Mouse (Mus musculus) myocyte (in vitro differentiated cells): ENCODE results near the gene Plekha4. TPM values are rescaled to one million over a fixed set of nuclear protein-coding genes. Genes with fewer than 3 reads are reported as not detected.
"Not testable (repeated sequence)": the region's sequence is repeated elsewhere in the genome, so short reads cannot be mapped to it uniquely, and the experiment has no call there.

Experiments
- H3K27me3 ChIP-seq: one replicate; pipeline ENCODE4 v1.6.1; 2011; ENCODE audit not compliant: control insufficient read depth, insufficient read depth, insufficient read length
- H3K36me3 ChIP-seq: one replicate; pipeline ENCODE4 v1.6.1; 2011; ENCODE audit not compliant: control insufficient read depth, insufficient read depth
- H3K4me2 ChIP-seq: one replicate; pipeline ENCODE4 v1.6.1; 2011; ENCODE audit warnings: low read depth, control low read depth
- H3K4me3 ChIP-seq: one replicate; pipeline ENCODE4 v1.5.1; 2011; ENCODE audit warnings: mild to moderate bottlenecking, control low read depth, moderate library complexity
- H3K79me2 ChIP-seq: one replicate; pipeline ENCODE4 v1.6.1; 2011; ENCODE audit not compliant: control insufficient read depth, insufficient read depth
- H3ac ChIP-seq: one replicate; pipeline ENCODE4 v1.6.1; 2011; ENCODE audit not compliant: control insufficient read depth, insufficient read length
- CEBPB ChIP-seq: IDR thresholded peaks from 2 replicates; pipeline ENCODE4 v1.6.1; 2011; ENCODE audit warnings: mild to moderate bottlenecking, moderate library complexity; ENCODE audit not compliant: poor library complexity, insufficient read depth, severe bottlenecking
- E2F4 ChIP-seq: IDR thresholded peaks from one replicate; pipeline ENCODE4 v1.6.1; 2011; ENCODE audit warnings: mild to moderate bottlenecking, control low read depth, moderate library complexity; ENCODE audit not compliant: insufficient read depth
- MAX ChIP-seq: IDR thresholded peaks from one replicate; pipeline ENCODE4 v1.6.1; 2011; ENCODE audit warnings: low read depth, mild to moderate bottlenecking, control low read depth
- MYOD1 ChIP-seq, 3 experiments: IDR thresholded peaks; one replicate each; pipeline ENCODE4 v1.6.1; 2011; ENCODE audit warnings: control low read depth in 2 of 3, low read depth in 2 of 3, mild to moderate bottlenecking in 2 of 3, moderate library complexity in 1 of 3; ENCODE audit not compliant: insufficient read length in 2 of 3, control insufficient read depth in 1 of 3
- MYOG ChIP-seq, 3 experiments: IDR thresholded peaks; one replicate each; pipeline ENCODE4 v1.6.1; 2011; ENCODE audit warnings: control low read depth in 2 of 3, low read depth in 2 of 3, mild to moderate bottlenecking in 2 of 3; ENCODE audit not compliant: insufficient read length in 2 of 3, control insufficient read depth in 1 of 3, insufficient read depth in 1 of 3
- POLR2A ChIP-seq: IDR thresholded peaks from one replicate; pipeline ENCODE4 v1.6.1; 2011; ENCODE audit warnings: low read depth, mild to moderate bottlenecking, control low read depth, moderate library complexity; ENCODE audit not compliant: insufficient read length
- POLR2AphosphoS2 ChIP-seq: IDR thresholded peaks from one replicate; pipeline ENCODE4 v1.6.1; 2011; ENCODE audit warnings: low read depth, control low read depth; ENCODE audit not compliant: insufficient read length
- REST ChIP-seq: IDR thresholded peaks from one replicate; pipeline ENCODE4 v1.6.1; 2011; ENCODE audit warnings: mild to moderate bottlenecking, control low read depth, moderate library complexity; ENCODE audit not compliant: insufficient read depth, insufficient read length
- SRF ChIP-seq: IDR thresholded peaks from one replicate; pipeline ENCODE4 v1.6.1; 2011; ENCODE audit warnings: low read depth; ENCODE audit not compliant: control insufficient read depth, insufficient read length
- TCF12 ChIP-seq: IDR thresholded peaks from one replicate; pipeline ENCODE4 v1.6.1; 2011; ENCODE audit warnings: mild to moderate bottlenecking, control low read depth; ENCODE audit not compliant: poor library complexity, insufficient read depth, severe bottlenecking
- TCF3 ChIP-seq: IDR thresholded peaks from one replicate; pipeline ENCODE4 v1.6.1; 2011; ENCODE audit warnings: low read depth, control low read depth; ENCODE audit not compliant: insufficient read length
- USF1 ChIP-seq: IDR thresholded peaks from one replicate; pipeline ENCODE4 v1.6.1; 2011; ENCODE audit warnings: low read depth, mild to moderate bottlenecking, control low read depth, moderate library complexity
- polyA plus RNA-seq: library from polyadenylated mRNA; unstranded; fragments of >200 nt; fragmentation: generic; extraction: Trizol; gene quantifications from one replicate; pipeline ENCODE4 v1.2.1, GENCODE M21; 2012; ENCODE audit warnings: missing spikeins

Gene Plekha4
- polyA plus RNA-seq: 2.6 TPM

DNA sequence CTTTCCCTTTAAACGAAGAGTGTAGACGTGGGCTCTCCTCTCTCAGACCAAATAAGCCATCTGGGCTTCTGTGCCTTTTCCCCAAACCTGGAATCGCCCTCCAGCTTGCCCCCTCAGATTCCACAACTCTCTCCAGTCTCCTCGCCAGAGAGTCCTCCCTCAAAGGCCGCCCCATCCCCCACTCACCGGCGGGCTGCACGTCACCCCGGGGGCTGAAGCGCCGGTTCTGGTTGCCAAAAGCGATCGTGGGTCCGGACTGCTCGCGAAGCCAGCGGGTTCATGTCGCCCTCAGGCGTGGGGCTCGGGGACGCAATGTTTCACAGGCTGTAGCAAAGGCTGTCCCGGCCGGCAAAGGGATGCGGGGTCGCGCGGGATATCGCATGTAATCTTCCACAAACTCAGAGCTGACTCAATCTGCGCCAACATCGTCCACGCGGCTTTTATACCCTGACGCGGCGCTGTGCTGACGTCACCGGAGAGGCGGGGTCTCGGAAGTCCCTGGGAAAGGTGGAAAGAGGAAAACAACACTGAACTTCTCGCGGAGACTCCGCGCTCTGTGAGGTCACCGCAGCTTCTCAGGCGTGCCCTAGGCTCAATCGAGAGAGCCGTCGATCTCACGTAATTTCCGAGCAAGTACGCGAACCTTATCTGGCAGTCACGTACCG lies at the start of gene Plekha4, which contains the start of gene Ppp1r15a:
Gene Plekha4 (plus strand): TSS at position 522 of the 665 bp plus-strand sequence.
Gene Ppp1r15a (minus strand): TSS at position 460 of the 665 bp plus-strand sequence.
- peaks cover 28% of the 10 kb centered on the region for H3K79me2 ChIP-seq
- H3ac ChIP-seq: peak within 1 kb of the TSS; percentile 69
- H3K36me3 ChIP-seq: peaks cover 30% of the 10 kb centered on the region
- H3K27me3 ChIP-seq: no peaks in the 10 kb centered on the region
- peak within 1 kb of the TSS; percentile 100 for H3K4me3 ChIP-seq
- TF ChIP-seq POLR2A (peak; percentile 97), CEBPB (0 out of 2 replicates have a peak, but pooled peaks have one; percentile 29), MYOD1 (IDR thresholded peaks at IDR 0.05; ENCODE audit: control insufficient read depth in 1 of 3, insufficient read length in 2 of 3, low read depth in 2 of 3) (peak in 1 of 3 experiments; percentile 1), MYOG (IDR thresholded peaks at IDR 0.05; ENCODE audit: control insufficient read depth in 1 of 3, insufficient read depth in 1 of 3, insufficient read length in 2 of 3, low read depth in 2 of 3) (no peak), MAX (no peak), POLR2AphosphoS2 (peak; percentile 100), REST (no peak), E2F4 (no peak), SRF (peak; percentile 64), USF1 (no peak)
- H3K4me2 ChIP-seq: peak within 1 kb of the TSS; percentile 86

DNA sequence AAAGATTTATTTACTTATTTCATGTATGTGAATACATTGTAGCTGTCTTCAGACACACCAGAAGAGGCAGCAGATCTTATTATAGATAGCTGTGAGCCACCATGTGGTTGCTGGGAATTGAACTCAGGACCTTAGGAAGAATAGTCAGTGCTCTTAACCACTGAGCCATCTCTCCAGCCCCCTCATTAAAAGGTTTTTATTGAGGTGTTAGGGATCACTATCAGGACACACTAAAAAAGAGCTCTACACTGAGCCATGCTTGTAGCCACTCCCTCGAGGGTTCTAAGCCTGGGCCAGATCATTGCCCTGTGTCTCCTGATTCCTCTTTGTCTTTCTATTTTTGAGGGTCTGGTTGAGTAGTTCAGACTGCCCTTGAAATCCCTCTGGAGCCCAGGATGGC lies 49.7 kb upstream of the Plekha4 start:
- Histone ChIP-seq H3K79me2 (no peaks in the 10 kb centered on the region), H3K27me3 (no peaks in the 10 kb centered on the region), H3ac (no peak overlapping the region), H3K36me3 (no peaks in the 10 kb centered on the region), H3K4me3 (no peak overlapping the region), H3K4me2 (no peak overlapping the region)
- no peak for TF ChIP-seq TCF3
- TF ChIP-seq MYOD1 (IDR thresholded peaks at IDR 0.05; ENCODE audit: control insufficient read depth in 1 of 3, insufficient read length in 2 of 3, low read depth in 2 of 3): no peak
- no peak for TF ChIP-seq CEBPB
- TF ChIP-seq POLR2AphosphoS2: no peak
- TF ChIP-seq POLR2A: no peak
- no peak for TF ChIP-seq SRF
- no peak for TF ChIP-seq TCF12
- no peak for TF ChIP-seq MAX
- no peak for TF ChIP-seq REST

DNA sequence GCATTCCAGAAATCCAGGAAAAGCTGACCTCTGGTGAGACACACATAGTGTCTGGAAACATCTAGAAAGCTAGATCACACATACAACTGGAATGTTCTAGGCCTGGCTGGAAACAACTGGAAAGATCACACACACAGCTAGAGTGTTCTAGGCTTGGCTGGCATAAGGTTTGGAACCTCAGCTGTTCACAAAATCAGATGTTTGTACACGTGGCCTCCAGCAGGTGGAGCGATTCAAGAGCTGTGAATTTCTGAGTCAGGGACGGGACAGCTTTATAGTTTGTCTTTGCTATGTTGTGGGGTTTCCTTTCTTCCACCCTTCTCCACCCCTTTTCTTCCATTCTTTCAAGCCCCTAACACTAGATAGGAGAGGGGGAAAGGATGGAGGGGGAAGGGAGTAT lies 49.1 kb upstream of the Plekha4 start:
- TF ChIP-seq REST (no peak), MAX (no peak), USF1 (peak; percentile 69), TCF12 (no peak), MYOG (IDR thresholded peaks at IDR 0.05; ENCODE audit: control insufficient read depth in 1 of 3, insufficient read depth in 1 of 3, insufficient read length in 2 of 3, low read depth in 2 of 3) (peak in 2 of 3 experiments; percentile 46 to 70), MYOD1 (IDR thresholded peaks at IDR 0.05; ENCODE audit: control insufficient read depth in 1 of 3, insufficient read length in 2 of 3, low read depth in 2 of 3) (peak; percentile 42 to 53 (median 51)), E2F4 (no peak), POLR2A (no peak), SRF (no peak), TCF3 (no peak), CEBPB (no peak), POLR2AphosphoS2 (no peak)
- H3K4me3 ChIP-seq: no peak overlapping the region
- H3K79me2 ChIP-seq: no peaks in the 10 kb centered on the region
- no peaks in the 10 kb centered on the region for H3K27me3 ChIP-seq
- H3K4me2 ChIP-seq: peak overlapping the region; percentile 64
- H3K36me3 ChIP-seq: no peaks in the 10 kb centered on the region
- no peak overlapping the region for H3ac ChIP-seq

DNA sequence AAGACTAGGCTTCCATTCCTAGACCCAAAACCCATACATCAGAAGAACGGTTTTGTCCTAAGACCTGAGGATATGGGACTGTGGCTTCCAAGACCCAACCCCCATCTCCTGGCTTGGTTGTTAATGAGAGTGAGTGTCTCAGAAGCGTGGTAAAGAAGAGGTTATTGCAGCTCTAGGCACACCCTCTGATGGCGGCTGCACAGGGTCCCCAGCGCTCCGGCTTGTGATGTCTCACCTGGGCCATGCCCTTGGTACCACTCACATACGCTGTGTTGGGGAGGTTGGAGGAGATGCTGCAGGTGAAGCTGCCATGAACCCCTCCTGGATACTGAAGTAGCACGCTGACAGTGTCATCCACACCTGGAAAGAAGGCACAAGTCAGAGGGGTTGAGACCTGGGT lies 47.4 kb upstream of the Plekha4 start:
- no peaks in the 10 kb centered on the region for H3K27me3 ChIP-seq
- no peak overlapping the region for H3K4me3 ChIP-seq
- H3K4me2 ChIP-seq: no peak overlapping the region
- H3ac ChIP-seq: no peak overlapping the region
- TF ChIP-seq TCF3: no peak
- TF ChIP-seq TCF12: no peak
- no peak for TF ChIP-seq CEBPB
- no peak for TF ChIP-seq POLR2A
- no peak for TF ChIP-seq SRF
- no peaks in the 10 kb centered on the region for H3K36me3 ChIP-seq
- no peaks in the 10 kb centered on the region for H3K79me2 ChIP-seq

DNA sequence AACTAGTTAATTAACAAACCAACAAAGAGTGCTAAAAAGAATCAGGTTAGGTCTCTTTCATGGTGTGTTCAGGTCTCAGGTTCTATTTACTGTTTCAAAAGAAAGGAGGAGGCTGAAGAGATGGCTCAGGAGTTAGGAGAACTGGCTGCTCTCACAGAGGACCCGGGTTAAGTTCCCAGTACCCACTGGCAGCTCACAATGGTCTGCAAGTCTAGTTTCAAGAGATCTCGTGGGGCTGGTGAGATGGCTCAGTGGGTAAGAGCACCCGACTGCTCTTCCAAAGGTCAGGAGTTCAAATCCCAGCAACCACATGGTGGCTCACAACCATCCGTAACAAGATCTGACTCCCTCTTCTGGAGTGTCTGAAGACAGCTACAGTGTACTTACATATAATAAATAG lies 45.8 kb upstream of the Plekha4 start:
- not testable (repeated sequence) for H3K79me2 ChIP-seq, H3K36me3 ChIP-seq, H3ac ChIP-seq, H3K4me3 ChIP-seq, H3K4me2 ChIP-seq, H3K27me3 ChIP-seq
